Mouse (Mus musculus) erythroblast, adult 5-6 weeks (primary cell): ENCODE data around the gene Hist1h2ae. TPM values are rescaled to one million over a fixed set of nuclear protein-coding genes. Genes with fewer than 3 reads are reported as not detected.

ENCODE experiments used
- ATAC-seq: replicated peaks from 2 replicates; pipeline ENCODE4 v1.8.0; 2016; ENCODE audit warnings: moderate number of reproducible peaks, mild to moderate bottlenecking, moderate TSS enrichment, inconsistent platforms; ENCODE audit not compliant: poor library complexity, low FRiP score, severe bottlenecking
- total RNA-seq, 2 experiments: library from RNA; stranded (forward) in 1 of 2; stranded (reverse) in 1 of 2; fragments of 150-400 nt in 1 of 2; fragments of 200-764, 138-1000 nt in 1 of 2; gene quantifications; 2 replicates each; pipeline versions ENCODE4 v1.2.3 to v1.2.4; 2015 to 2017; ENCODE audit warnings: low replicate concordance in 2 of 2

Hist1h2ae gene
- total RNA-seq, 2 experiments from 2014 or later = 175 TPM; not detected in 1

DNA sequence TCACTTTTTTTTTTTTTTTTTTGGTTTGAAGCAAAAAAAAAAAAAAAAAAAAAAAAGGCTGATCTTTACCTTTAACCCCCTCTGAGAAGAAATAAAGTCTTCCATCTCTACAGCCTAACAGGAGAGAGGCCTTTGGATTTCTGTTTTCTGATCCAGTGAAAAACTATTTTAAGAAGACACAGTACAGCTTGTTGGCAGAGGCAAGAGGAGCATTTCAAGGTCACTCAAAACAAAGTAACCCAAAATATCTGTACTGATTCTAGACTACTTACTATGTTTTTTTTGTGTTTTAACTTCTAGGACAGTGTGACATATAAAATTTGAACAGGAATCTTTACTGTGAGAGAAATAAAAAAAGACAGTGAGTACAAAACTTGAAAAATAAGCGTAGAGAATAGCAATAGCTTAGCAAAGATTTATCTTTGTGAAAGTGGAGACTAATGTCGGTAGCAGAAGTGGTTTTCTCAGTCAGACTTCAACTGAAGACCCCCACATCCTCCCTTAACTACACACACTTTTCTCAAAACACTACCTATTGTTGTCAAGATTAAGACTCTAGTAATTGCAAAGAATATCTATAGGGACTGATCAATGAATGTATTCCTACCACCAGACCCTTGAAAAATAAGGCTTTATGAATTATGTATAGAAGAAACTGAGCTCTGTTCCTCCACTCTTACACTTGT lies 41.4 kb downstream of the Hist1h2ae start:
- no peak for ATAC-seq

DNA sequence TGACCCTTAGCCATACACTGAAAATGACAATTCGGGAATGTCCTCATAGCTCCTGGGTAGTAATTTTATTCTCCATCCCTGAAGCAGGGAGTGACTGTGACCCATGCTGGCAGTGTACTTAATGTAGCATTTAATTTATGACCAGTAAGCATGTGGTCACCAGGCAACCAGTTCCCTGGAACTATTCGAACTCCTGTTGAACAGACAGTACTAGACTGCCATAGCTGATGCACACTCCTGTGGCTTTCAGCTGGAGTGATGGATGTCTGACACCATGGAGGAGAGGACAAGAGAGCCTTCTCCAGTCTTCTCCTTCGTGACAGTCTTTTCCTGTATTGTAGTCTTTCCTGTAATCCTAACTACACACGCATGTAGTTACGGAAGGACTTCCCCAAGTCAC lies 42.0 kb downstream of the Hist1h2ae start:
- ATAC-seq = no peak

DNA sequence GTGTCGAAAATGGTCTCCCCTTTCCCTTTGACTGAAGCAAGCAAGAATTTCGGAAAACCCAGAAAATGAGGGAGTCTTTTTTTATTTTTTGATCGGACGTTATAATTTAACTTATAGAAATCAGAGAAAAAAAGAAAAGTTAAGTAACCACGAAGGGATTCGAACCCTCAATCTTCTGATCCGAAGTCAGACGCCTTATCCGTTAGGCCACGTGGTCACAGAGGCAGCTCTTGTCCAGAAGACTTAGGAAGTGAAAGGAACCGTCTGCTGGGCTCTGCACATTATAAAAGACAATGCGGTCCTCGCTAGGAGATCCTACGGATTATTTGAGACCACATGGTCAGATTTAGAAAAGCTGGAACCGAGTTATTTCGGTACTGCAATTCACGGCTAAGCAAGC lies 44.7 kb downstream of the Hist1h2ae start:
- ATAC-seq = peak; percentile 54

DNA sequence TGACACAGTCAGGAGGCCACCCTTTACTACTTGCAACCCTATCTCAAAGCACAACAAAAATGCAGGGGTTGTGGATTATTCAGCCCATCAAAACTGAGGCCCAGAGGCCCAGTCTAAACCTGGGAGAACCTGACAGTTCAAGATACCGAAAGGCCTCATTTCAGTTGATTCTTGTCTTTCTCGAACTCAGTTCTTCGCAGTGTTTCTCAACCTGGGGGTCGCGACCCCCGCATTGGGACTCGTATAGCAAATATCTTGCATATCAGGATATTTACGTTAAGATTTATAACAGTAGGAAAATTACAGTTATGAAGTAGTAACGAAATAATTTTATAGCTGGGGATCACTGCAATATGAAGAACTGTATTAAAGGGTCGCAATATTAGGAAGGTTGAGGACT lies 45.1 kb downstream of the Hist1h2ae start:
- no peak for ATAC-seq

DNA sequence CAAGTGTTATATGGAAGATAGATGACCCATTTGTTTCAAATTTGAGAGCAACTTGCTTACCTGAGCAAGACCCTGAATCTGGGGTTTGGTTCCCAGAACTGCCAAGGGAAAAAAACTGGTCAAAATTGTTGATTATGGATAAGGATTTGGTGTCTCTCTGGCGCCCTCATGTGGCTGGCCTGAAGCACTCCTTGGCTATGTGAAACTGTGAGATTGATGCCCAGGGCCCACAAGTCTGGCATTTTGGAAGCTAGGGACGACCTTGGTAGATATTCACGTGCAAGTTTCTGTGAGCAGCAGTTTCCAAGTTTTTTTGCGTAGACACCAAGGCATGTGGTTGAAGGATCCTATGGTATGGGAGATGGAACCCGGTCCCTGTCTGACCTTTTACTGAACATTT lies 46.4 kb downstream of the Hist1h2ae start:
- ATAC-seq = peak; percentile 73

DNA sequence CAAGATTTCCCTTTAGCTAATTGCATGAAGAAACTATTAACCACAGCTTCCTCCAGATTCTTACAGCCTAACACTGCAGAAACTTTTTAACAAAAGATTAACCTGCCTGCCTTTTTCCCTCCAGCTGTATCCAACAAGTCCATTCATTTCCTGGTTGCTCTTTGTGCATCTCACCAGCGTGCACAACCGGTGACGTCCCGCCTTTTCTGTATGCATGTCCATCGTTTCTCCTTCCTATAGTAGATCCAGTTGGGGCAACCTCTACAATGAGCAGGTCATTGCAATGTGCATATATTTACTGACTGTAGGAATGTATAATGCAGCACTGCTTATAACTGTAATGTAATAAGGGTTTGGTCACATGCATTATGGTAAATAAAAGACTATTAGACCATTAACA lies 47.0 kb downstream of the Hist1h2ae start:
- ATAC-seq = no peak

DNA sequence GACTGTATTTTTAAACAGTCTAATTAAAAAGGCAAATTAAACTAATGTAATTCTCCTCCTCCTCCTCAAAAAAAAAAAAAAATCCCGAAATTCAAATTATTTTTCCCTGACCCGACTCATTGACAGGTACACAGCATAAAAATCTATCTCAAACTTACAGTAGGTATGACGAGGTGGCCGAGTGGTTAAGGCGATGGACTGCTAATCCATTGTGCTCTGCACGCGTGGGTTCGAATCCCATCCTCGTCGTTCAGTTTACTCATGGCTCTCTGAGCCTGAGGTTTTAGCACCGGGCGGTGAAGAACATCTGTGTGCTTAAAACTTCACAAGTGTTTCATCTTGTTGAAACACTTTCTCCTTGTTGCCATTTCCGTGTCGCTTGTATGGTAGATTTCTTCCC lies 49.3 kb downstream of the Hist1h2ae start:
- ATAC-seq = no peak

Other genes with a start within 250 kb of the Hist1h2ae start
Only the 30 nearest of the 35 such genes appear.
- gene Abt1, start 147.4 kb downstream of the Hist1h2ae start, total RNA-seq (2015; ENCODE audit: low replicate concordance) = 1.7 and 1.9 TPM in 2 replicates
- gene Abt1, start 147.4 kb downstream of the Hist1h2ae start, total RNA-seq (2017; ENCODE audit: low replicate concordance) = 1.4 and 1.7 TPM in 2 replicates
- gene Btn1a1, start 105.3 kb downstream of the Hist1h2ae start, total RNA-seq (2015; ENCODE audit: low replicate concordance) = 4.2 and 4.4 TPM in 2 replicates
- gene Btn1a1, start 105.3 kb downstream of the Hist1h2ae start, total RNA-seq (2017; ENCODE audit: low replicate concordance) = 6.5 and 15.5 TPM in 2 replicates
- gene Btn2a2, start 82.4 kb downstream of the Hist1h2ae start, total RNA-seq (2015; ENCODE audit: low replicate concordance) = not detected in 2 replicates
- not detected in 2 replicates for gene Btn2a2, start 82.4 kb downstream of the Hist1h2ae start, total RNA-seq (2017; ENCODE audit: low replicate concordance)
- 19.8 and 50.6 TPM in 2 replicates for gene Hist1h4h, start 40.2 kb downstream of the Hist1h2ae start, total RNA-seq (2015; ENCODE audit: low replicate concordance)
- gene Hist1h4h, start 40.2 kb downstream of the Hist1h2ae start, total RNA-seq (2017; ENCODE audit: low replicate concordance) = 443 and 524 TPM in 2 replicates
- gene Hist1h2af, start 37.3 kb downstream of the Hist1h2ae start, total RNA-seq (2015; ENCODE audit: low replicate concordance) = 20.7 and 32.7 TPM in 2 replicates
- 925 and 1,298 TPM in 2 replicates for gene Hist1h2af, start 37.3 kb downstream of the Hist1h2ae start, total RNA-seq (2017; ENCODE audit: low replicate concordance)
- 74.4 and 97.2 TPM in 2 replicates for gene Hist1h3g, start 35.8 kb downstream of the Hist1h2ae start, total RNA-seq (2015; ENCODE audit: low replicate concordance)
- gene Hist1h3g, start 35.8 kb downstream of the Hist1h2ae start, total RNA-seq (2017; ENCODE audit: low replicate concordance) = 54.5 and 131 TPM in 2 replicates
- 13.4 and 18.2 TPM in 2 replicates for gene Hist1h2bh, start 27.8 kb downstream of the Hist1h2ae start, total RNA-seq (2015; ENCODE audit: low replicate concordance)
- gene Hist1h2bh, start 27.8 kb downstream of the Hist1h2ae start, total RNA-seq (2017; ENCODE audit: low replicate concordance) = 63.0 and 67.3 TPM in 2 replicates
- gene Hist1h3f, start 27.2 kb downstream of the Hist1h2ae start, total RNA-seq (2015; ENCODE audit: low replicate concordance) = 12.7 and 21.7 TPM in 2 replicates
- 51.2 and 57.7 TPM in 2 replicates for gene Hist1h3f, start 27.2 kb downstream of the Hist1h2ae start, total RNA-seq (2017; ENCODE audit: low replicate concordance)
- gene Hist1h4f, start 19.6 kb downstream of the Hist1h2ae start, total RNA-seq (2015; ENCODE audit: low replicate concordance) = 55.5 and 68.5 TPM in 2 replicates
- 1,011 and 1,279 TPM in 2 replicates for gene Hist1h4f, start 19.6 kb downstream of the Hist1h2ae start, total RNA-seq (2017; ENCODE audit: low replicate concordance)
- 14.6 and 16.7 TPM in 2 replicates for gene Hist1h1d, start 18.0 kb downstream of the Hist1h2ae start, total RNA-seq (2015; ENCODE audit: low replicate concordance)
- 170 and 238 TPM in 2 replicates for gene Hist1h1d, start 18.0 kb downstream of the Hist1h2ae start, total RNA-seq (2017; ENCODE audit: low replicate concordance)
- gene Hist1h3e, start 8.9 kb downstream of the Hist1h2ae start, total RNA-seq (2015; ENCODE audit: low replicate concordance) = 37.3 and 49.5 TPM in 2 replicates
- gene Hist1h3e, start 8.9 kb downstream of the Hist1h2ae start, total RNA-seq (2017; ENCODE audit: low replicate concordance) = 84.7 and 92.0 TPM in 2 replicates
- 170 and 206 TPM in 2 replicates for gene Hist1h2bg, start 176 bp upstream of the Hist1h2ae start, total RNA-seq (2015; ENCODE audit: low replicate concordance)
- gene Hist1h2bg, start 176 bp upstream of the Hist1h2ae start, total RNA-seq (2017; ENCODE audit: low replicate concordance) = 470 and 670 TPM in 2 replicates
- gene Hist1h2bf, start 3.0 kb upstream of the Hist1h2ae start, total RNA-seq (2015; ENCODE audit: low replicate concordance) = 208 and 222 TPM in 2 replicates
- gene Hist1h2bf, start 3.0 kb upstream of the Hist1h2ae start, total RNA-seq (2017; ENCODE audit: low replicate concordance) = 253 and 407 TPM in 2 replicates
- not detected in 2 replicates for gene Hist1h2ad, start 3.2 kb upstream of the Hist1h2ae start, total RNA-seq (2015; ENCODE audit: low replicate concordance)
- 370 and 678 TPM in 2 replicates for gene Hist1h2ad, start 3.2 kb upstream of the Hist1h2ae start, total RNA-seq (2017; ENCODE audit: low replicate concordance)
- 52.8 and 69.6 TPM in 2 replicates for gene Hist1h3d, start 4.5 kb upstream of the Hist1h2ae start, total RNA-seq (2015; ENCODE audit: low replicate concordance)
- gene Hist1h3d, start 4.5 kb upstream of the Hist1h2ae start, total RNA-seq (2017; ENCODE audit: low replicate concordance) = 50.4 and 63.8 TPM in 2 replicates
- 243 and 262 TPM in 2 replicates for gene Hist1h4d, start 10.4 kb upstream of the Hist1h2ae start, total RNA-seq (2015; ENCODE audit: low replicate concordance)
- gene Hist1h4d, start 10.4 kb upstream of the Hist1h2ae start, total RNA-seq (2017; ENCODE audit: low replicate concordance) = 403 and 449 TPM in 2 replicates
- gene Hist1h2be, start 49.9 kb upstream of the Hist1h2ae start, total RNA-seq (2015; ENCODE audit: low replicate concordance) = 6.7 and 17.6 TPM in 2 replicates
- 69.9 and 74.3 TPM in 2 replicates for gene Hist1h2be, start 49.9 kb upstream of the Hist1h2ae start, total RNA-seq (2017; ENCODE audit: low replicate concordance)
- 468 and 530 TPM in 2 replicates for gene Hist1h1e, start 51.3 kb upstream of the Hist1h2ae start, total RNA-seq (2015; ENCODE audit: low replicate concordance)
- gene Hist1h1e, start 51.3 kb upstream of the Hist1h2ae start, total RNA-seq (2017; ENCODE audit: low replicate concordance) = 717 and 954 TPM in 2 replicates
- gene Hist1h2ac, start 112.7 kb upstream of the Hist1h2ae start, total RNA-seq (2015; ENCODE audit: low replicate concordance) = 5.6 and 12.3 TPM in 2 replicates
- gene Hist1h2ac, start 112.7 kb upstream of the Hist1h2ae start, total RNA-seq (2017; ENCODE audit: low replicate concordance) = 55.5 and 70.6 TPM in 2 replicates
- 44.9 and 49.2 TPM in 2 replicates for gene Hist1h2bc, start 113.0 kb upstream of the Hist1h2ae start, total RNA-seq (2015; ENCODE audit: low replicate concordance)
- gene Hist1h2bc, start 113.0 kb upstream of the Hist1h2ae start, total RNA-seq (2017; ENCODE audit: low replicate concordance) = 164 and 206 TPM in 2 replicates
- not detected in 2 replicates for gene Hist1h1t, start 124.6 kb upstream of the Hist1h2ae start, total RNA-seq (2015; ENCODE audit: low replicate concordance)
- gene Hist1h1t, start 124.6 kb upstream of the Hist1h2ae start, total RNA-seq (2017; ENCODE audit: low replicate concordance) = 1.9 and 2.0 TPM in 2 replicates
- 59.8 and 77.5 TPM in 2 replicates for gene Hist1h4c, start 127.2 kb upstream of the Hist1h2ae start, total RNA-seq (2015; ENCODE audit: low replicate concordance)
- 249 and 402 TPM in 2 replicates for gene Hist1h4c, start 127.2 kb upstream of the Hist1h2ae start, total RNA-seq (2017; ENCODE audit: low replicate concordance)
- gene Hfe, start 139.6 kb upstream of the Hist1h2ae start, total RNA-seq (2015; ENCODE audit: low replicate concordance) = 5.0 and 17.9 TPM in 2 replicates
- 2.0 and 4.5 TPM in 2 replicates for gene Hfe, start 139.6 kb upstream of the Hist1h2ae start, total RNA-seq (2017; ENCODE audit: low replicate concordance)
- gene Hist1h1c, start 167.6 kb upstream of the Hist1h2ae start, total RNA-seq (2015; ENCODE audit: low replicate concordance) = 188 and 215 TPM in 2 replicates
- gene Hist1h1c, start 167.6 kb upstream of the Hist1h2ae start, total RNA-seq (2017; ENCODE audit: low replicate concordance) = 1,447 and 1,942 TPM in 2 replicates
- gene Hist1h3c, start 174.4 kb upstream of the Hist1h2ae start, total RNA-seq (2015; ENCODE audit: low replicate concordance) = 41.1 and 59.8 TPM in 2 replicates
- gene Hist1h3c, start 174.4 kb upstream of the Hist1h2ae start, total RNA-seq (2017; ENCODE audit: low replicate concordance) = 178 and 330 TPM in 2 replicates
- 79.4 and 128 TPM in 2 replicates for gene Hist1h2bb, start 175.5 kb upstream of the Hist1h2ae start, total RNA-seq (2015; ENCODE audit: low replicate concordance)
- 1,415 and 1,638 TPM in 2 replicates for gene Hist1h2bb, start 175.5 kb upstream of the Hist1h2ae start, total RNA-seq (2017; ENCODE audit: low replicate concordance)
- gene Hist1h2ab, start 179.9 kb upstream of the Hist1h2ae start, total RNA-seq (2015; ENCODE audit: low replicate concordance) = 12.5 and 24.5 TPM in 2 replicates
- 1,181 and 1,326 TPM in 2 replicates for gene Hist1h2ab, start 179.9 kb upstream of the Hist1h2ae start, total RNA-seq (2017; ENCODE audit: low replicate concordance)
- 179 and 183 TPM in 2 replicates for gene Hist1h3b, start 181.0 kb upstream of the Hist1h2ae start, total RNA-seq (2015; ENCODE audit: low replicate concordance)
- 251 and 270 TPM in 2 replicates for gene Hist1h3b, start 181.0 kb upstream of the Hist1h2ae start, total RNA-seq (2017; ENCODE audit: low replicate concordance)
- 50.5 and 52.2 TPM in 2 replicates for gene Hist1h4b, start 185.8 kb upstream of the Hist1h2ae start, total RNA-seq (2015; ENCODE audit: low replicate concordance)
- 150 and 446 TPM in 2 replicates for gene Hist1h4b, start 185.8 kb upstream of the Hist1h2ae start, total RNA-seq (2017; ENCODE audit: low replicate concordance)
- 15.4 and 15.7 TPM in 2 replicates for gene Hist1h4a, start 190.0 kb upstream of the Hist1h2ae start, total RNA-seq (2015; ENCODE audit: low replicate concordance)
- gene Hist1h4a, start 190.0 kb upstream of the Hist1h2ae start, total RNA-seq (2017; ENCODE audit: low replicate concordance) = 211 and 254 TPM in 2 replicates